24 mouse cellular contexts compared by ENCODE assay signal in genomic region chr16:78502492-78502891, GRCm38 (mm10).
DNase-seq lines count a peak whose midpoint lies in the region; ATAC-seq and TF ChIP-seq lines count a peak whose summit lies in the region.
"Had no signal": no experiment of that assay in that cellular context is flagged by ENCODE, and none has a peak within 500 bp of the region (broad histone marks: within the 10 kb centered on the region; RNA-seq: fewer than 3 reads in every experiment).

No protein-coding gene starts in this region.

- no peaks in the 10 kb centered on the region for H3K36me3 ChIP-seq in thymus, adult 2 months (ENCODE audit: control insufficient read depth, insufficient read depth, low read length)
- H3K36me3 ChIP-seq: embryonic facial prominence, embryonic 10.5 days; embryonic facial prominence, embryonic 12.5 days; forebrain, embryonic 15.5 days had no signal

- 0 out of 2 replicates have a peak, but pooled peaks cover 4% of the 10 kb centered on the region for H3K4me1 ChIP-seq in thymus, adult 2 months (replicated peaks; ENCODE audit: control insufficient read depth, insufficient read depth, low read length)
- H3K4me1 ChIP-seq: embryonic facial prominence, embryonic 10.5 days; embryonic facial prominence, embryonic 12.5 days; forebrain, embryonic 15.5 days had no signal

- no peak for TF ChIP-seq POLR2A in thymus, adult 2 months (IDR thresholded peaks at IDR 0.05; ENCODE audit: control insufficient read depth, extremely low read depth, insufficient read depth, low read length, poor library complexity)

- ATAC-seq in granulocyte monocyte progenitor cell, adult 5-6 weeks (replicated peaks; ENCODE audit: poor library complexity, severe bottlenecking), result peak; percentile 69
- ATAC-seq in megakaryocyte, adult 5-6 weeks (ENCODE audit: poor library complexity, severe bottlenecking), result peak; percentile 54
- peak; percentile 75 for ATAC-seq in megakaryocyte progenitor cell, adult 5-6 weeks (replicated peaks; ENCODE audit: poor library complexity)
- ATAC-seq: forebrain, embryonic 13.5 days; forebrain, embryonic 15.5 days; forebrain, postnatal 0 days had no signal

- intact Hi-C loops in heart, postnatal 36 days (cut with DNase I), result no loop called here

- no peak for TF ChIP-seq CTCF in thymus, adult 2 months (IDR thresholded peaks at IDR 0.05; ENCODE audit: borderline replicate concordance, control insufficient read depth, extremely low read depth, insufficient read depth, low read length, poor library complexity)

- peak; percentile 28 for DNase-seq in heart, adult 11 months
- no peak for DNase-seq in heart, postnatal 36 days
- DNase-seq in thymus, adult 2 months, result no peak
- DNase-seq in kidney, postnatal 25 days, result no peak
- DNase-seq in embryo, embryonic 9.5 days (ENCODE audit: extremely low spot score), result no peak
- DNase-seq: adrenal gland, adult 2 months; adrenal gland, postnatal 10 days; adrenal gland, postnatal 25 days; B cell, adult 2 months; cerebellum, adult 11 months; cerebellum, adult 18-20 months; cerebellum, adult 8-10 months; cerebellum, adult 9-11 months; cerebellum, postnatal 14 days; cerebellum, postnatal 36 days; embryo, embryonic 11 days; forebrain, postnatal 0 days had no signal

- whole genome bisulfite sequencing in thymus, adult 2 months, result 14% methylated on average over 9 of the region's 9 CpGs

- H3K27me3 ChIP-seq in thymus, adult 2 months (ENCODE audit: control insufficient read depth, insufficient read depth, low read length), result no peaks in the 10 kb centered on the region
- H3K27me3 ChIP-seq: embryonic facial prominence, embryonic 12.5 days; forebrain, embryonic 13.5 days; forebrain, embryonic 15.5 days had no signal

- H3K4me3 ChIP-seq in thymus, adult 2 months (ENCODE audit: control insufficient read depth, insufficient read depth, low read length), result no peak overlapping the region
- H3K4me3 ChIP-seq: embryonic facial prominence, embryonic 10.5 days; embryonic facial prominence, embryonic 12.5 days; forebrain, embryonic 13.5 days; forebrain, embryonic 15.5 days had no signal

- no peak overlapping the region for H3K27ac ChIP-seq in thymus, adult 2 months (ENCODE audit: control insufficient read depth, insufficient read depth, low read length)
- H3K27ac ChIP-seq: embryonic facial prominence, embryonic 10.5 days; embryonic facial prominence, embryonic 12.5 days; forebrain, embryonic 13.5 days; forebrain, embryonic 15.5 days had no signal
